Mouse (Mus musculus): ENCODE results near the gene Ttc34.

The Ttc34 gene

GRCm38 (mm10) chr4:154837170-154837569, at the start of gene Ttc34:
TSS of gene Ttc34 (plus strand) at chr4:154837459.
- peak; percentile 54 to 72 for DNase-seq (ENCODE audit: low spot score in 2 of 2)

DNA sequence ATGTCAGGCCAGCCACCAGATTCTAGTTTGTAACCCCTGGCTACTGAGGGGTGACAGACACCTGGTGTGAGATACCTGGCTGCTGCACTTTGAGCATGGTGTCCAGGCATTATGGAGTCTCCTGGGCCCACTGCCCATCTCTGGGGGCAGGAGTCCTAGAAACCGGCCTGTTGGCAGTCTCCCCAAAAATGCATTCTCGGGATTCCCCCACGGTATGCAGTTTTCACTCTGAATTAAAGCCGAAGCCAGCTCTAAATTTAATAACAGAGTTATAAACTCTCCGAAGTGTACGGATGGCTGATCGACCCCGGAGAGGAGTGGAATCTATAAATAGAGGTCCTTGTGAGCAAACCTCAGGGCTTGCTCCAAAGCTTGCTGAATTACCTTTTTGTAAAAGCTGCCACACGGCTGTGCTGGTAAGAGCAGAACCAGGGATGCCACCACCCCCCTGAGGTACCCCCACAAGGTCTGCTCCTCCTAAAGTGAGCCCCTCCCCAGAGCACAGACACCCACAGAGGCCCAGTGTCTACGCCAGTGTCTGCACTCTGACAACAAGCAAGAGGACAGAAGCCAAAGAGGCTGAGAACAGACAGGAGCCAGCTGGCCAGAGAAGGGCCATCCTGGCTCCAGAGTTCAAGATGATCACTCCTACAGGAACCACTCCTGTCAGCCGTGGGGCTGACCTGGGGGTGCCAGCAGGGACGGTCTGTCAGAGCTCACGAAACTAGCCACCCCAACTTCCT, 49.1 kb upstream of the Ttc34 start:
- DNase-seq (ENCODE audit: low spot score in 2 of 2), result no peak

GRCm38 (mm10) chr4:154791894-154792293, 45.4 kb upstream of the Ttc34 start:
- no peak for DNase-seq (ENCODE audit: low spot score in 2 of 2)

DNA sequence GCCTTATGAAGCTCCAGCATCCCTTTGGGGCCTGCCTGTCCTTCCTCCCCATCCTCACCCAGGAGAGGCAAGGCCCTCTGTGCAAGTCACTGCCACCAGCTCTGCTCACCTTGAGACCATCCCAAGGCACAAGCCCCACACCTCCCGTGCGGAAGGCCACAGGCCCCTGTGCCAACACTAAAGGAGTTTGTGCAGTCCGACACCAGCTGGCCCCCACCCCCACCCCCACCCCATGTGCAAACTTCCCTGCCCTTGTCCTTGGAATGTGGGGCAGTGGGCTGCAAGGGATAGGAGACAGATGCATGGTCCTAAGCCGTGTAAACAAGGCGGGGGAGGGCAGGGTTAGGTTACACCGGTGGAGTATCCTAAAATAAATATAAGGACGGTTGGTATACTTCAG, 43.8 kb upstream of the Ttc34 start:
- DNase-seq (ENCODE audit: low spot score in 2 of 2), result no peak

DNA sequence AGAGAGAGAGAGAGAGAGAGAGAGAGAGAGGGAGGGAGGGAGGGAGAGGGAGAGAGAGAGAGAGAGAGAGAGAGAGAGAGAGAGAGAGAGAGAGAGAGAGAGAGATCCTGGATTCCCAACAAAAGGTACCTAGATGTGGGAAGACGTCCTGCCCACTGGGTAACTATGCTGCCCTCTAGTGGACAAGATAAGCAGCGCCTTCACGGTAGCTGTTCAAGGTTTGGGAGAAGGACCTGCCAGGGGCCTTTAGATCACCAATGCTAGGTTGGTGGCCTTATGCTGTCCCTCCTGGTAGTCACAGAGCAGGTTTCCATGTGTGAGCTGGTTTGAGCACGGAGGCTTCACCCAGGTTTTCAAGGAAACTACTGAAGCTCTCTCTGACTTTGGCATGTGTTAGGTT, 39.4 kb upstream of the Ttc34 start:
- DNase-seq (ENCODE audit: low spot score in 2 of 2), result peak; percentile 10 to 61

GRCm38 (mm10) chr4:154800543-154800942, 36.7 kb upstream of the Ttc34 start:
- DNase-seq (ENCODE audit: low spot score in 2 of 2), result no peak

DNA sequence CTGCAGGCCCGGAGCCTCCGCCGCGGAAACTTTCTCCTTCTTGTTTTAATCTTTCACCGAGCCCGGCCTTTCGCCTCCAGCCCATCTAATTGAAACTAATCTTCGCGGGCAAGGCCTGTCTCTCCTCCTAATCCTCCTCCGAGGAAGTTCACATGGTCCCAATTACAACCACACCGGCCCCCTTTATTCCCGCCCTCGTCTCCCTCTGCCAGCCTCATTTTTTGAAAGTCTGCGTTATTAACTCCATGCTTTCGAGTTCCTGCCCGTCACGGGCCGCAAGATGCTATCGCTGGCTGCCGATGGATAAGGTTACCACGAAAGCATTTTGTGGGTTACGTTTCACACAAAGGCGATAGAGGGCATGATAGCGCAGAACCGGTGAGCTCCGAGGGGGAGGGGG, 35.0 kb upstream of the Ttc34 start:
- no peak for DNase-seq (ENCODE audit: low spot score in 2 of 2)

DNA sequence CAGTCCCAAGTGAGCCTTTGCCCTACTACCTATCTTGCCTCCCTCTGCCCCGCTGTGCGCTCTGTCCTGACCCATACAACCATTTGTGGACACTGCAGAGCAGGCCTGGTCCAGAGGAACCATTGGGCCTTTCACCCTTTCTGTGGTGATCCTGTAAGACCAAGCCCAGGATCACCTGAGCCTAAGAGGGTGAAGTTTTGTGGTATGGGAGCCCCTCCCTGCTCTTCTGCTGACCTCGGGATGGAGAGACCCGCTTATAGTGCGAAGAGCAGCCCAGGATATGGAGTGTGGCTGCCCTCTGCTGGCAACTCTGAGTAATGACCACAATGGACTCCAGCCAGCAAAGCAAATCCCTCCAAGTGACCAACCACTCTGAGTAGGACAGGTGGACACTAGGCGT, 11.6 kb upstream of the Ttc34 start:
- peak; percentile 15 to 50 for DNase-seq (ENCODE audit: low spot score in 2 of 2)

GRCm38 (mm10) chr4:154826224-154826623, 11.0 kb upstream of the Ttc34 start:
- DNase-seq (ENCODE audit: low spot score in 2 of 2), result no peak

- no peak for DNase-seq (ENCODE audit: low spot score in 2 of 2)
Observed at GRCm38 (mm10) chr4:154827181-154827580, 10.1 kb upstream of the Ttc34 start.

DNA sequence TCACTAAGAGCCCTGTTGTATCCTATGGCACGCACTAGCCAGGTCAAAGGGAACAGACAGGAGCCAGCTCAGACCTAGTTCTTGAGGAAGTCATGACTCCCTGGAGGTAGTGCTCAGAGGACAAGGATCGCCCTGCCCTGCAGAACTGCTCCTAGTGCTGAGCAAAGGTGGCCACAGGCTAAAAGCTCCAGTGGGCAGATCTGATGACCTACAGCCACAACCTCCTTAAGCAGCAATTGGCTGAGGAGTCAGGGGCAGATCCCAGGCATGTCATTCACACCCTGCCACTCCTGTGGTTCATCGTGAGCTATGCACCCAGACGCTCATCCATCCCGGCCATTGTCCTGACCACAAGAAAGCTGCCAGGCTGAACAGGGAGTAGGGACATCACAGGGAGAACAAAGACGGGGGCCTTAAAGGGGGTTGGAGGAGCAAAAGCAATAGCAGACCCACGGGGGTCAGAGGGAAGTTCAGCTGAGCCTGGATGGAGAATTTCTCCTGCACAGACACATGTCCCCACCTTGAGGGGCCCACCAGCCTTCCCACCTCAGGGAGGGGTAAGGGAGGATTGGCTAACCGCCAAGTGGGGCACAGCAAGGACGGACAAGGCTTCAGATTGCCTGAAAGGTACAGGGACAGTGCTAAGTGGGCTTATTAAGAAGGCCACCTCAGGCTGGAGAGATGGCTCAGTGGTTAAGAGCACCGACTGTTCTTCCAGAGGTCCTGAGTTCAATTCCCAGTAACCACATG, 9.2 kb upstream of the Ttc34 start:
- no peak for DNase-seq (ENCODE audit: low spot score in 2 of 2)

DNA sequence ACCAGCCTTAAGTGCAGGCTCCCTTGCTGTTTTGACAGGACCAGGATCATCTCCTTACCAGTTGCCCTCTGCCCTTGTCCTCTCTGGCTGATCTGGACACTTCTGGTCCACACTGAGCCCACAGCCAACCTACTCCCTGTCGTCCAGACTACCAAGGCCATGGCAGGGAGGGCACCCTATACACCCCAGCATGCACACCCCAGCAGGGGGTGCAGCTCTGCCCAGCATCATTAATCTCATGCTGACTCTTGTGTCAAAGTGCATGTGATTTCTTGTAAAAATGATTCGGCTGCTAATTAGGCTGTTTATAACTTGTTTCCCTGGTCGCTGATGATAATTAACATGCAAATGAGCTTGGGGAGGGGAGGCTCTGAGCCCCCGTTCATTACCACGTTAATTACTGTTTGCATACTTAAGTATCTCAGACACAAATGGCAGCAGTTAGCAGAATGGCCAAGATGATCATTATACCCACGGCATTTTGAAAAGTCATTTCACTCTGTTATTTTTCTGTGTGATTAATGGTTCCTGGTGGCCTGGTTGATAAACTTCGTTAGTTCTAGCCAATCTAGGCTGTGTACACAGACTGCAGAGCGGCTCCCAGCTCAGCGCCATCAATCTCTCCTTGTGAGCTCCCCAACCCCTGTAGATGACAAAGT, 5.2 kb upstream of the Ttc34 start:
- no peak for DNase-seq (ENCODE audit: low spot score in 2 of 2)

GRCm38 (mm10) chr4:154836183-154836915, 910 bp upstream of the Ttc34 start:
- DNase-seq (ENCODE audit: low spot score in 2 of 2), result no peak

DNA sequence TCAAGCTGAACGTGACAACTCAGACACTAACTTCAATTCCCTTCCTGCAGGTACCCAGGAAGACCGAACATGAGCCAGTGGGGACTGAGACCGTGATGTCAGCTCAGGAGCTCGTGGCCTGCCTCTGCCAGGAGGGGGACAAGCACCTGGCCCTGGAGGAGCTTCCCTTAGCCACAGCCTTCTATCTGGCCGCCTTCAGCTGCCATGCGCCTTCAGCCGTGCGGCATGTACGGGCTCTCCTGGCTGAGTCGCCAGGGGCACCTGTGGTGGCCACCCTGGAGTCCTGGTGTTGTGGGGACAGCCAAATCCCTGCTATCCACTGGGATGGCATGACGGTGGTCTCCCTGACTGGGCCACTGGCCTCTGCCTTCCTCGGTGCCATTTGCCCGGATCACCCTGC, 1.5 kb downstream of the Ttc34 start:
- DNase-seq (ENCODE audit: low spot score in 2 of 2), result no peak

DNA sequence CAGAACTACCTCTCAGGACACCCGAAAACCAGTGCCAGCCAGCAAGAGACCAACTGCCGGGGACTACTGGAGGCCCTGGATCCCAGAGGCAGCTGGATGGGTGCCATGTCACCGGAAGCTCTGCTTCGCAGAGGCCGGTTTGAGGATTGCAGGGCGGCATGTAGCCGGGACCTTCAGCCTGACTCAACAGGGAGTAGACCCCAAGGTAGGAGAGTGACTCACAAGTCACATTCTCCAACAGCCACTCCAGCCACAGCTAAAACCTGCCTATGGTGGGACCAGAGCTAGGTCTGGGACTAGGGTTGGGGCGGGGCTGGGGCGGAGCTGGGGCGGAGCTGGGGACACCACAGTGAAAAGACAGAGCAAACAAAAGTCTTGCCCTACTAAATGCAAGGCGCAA, 2.1 kb downstream of the Ttc34 start:
- DNase-seq (ENCODE audit: low spot score in 2 of 2), result no peak

DNA sequence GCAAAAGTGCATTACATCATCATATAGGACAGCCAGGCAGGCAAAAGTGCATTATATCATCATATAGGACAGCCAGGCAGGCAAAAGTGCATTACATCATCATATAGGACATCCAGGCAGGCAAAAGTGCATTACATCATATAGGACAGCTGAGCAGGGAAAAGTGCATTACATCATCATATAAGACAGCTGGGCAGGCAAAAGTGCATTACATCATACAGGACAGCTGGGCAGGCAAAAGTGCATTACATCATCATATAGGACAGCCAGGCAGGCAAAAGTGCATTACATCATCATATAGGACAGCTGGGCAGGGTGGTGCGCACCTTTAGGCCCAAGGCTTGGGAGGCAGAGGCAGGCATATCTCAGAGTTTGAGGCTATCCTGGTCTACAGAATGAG, 15.4 kb downstream of the Ttc34 start:
- no peak for DNase-seq (ENCODE audit: low spot score in 2 of 2)

GRCm38 (mm10) chr4:154853881-154854280, 16.6 kb downstream of the Ttc34 start:
- DNase-seq (ENCODE audit: low spot score in 2 of 2), result no peak

- no peak for DNase-seq (ENCODE audit: low spot score in 2 of 2)
Observed at GRCm38 (mm10) chr4:154854676-154855345, 17.6 kb downstream of the Ttc34 start.

- DNase-seq (ENCODE audit: low spot score in 2 of 2), result peak in 1 of 2 experiments; percentile 61
Observed at GRCm38 (mm10) chr4:154855721-154856479, 18.6 kb downstream of the Ttc34 start.

DNA sequence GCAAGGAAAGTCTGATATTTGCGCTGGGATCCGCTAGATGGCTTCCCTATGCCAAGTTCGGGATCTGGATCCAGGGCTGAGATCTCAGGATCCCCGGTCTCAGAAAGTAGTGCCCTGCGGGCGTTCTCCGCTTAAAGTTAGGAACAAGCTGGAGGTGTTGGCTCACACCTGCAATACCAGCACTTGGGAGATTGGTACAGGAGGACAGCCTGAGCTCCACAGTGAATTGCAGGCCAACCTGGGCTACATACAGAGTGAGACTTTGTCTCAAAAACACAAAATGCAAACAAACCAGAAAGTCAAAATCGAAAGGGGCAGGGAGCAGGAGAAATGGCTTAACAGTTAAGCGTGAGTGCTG, 19.2 kb downstream of the Ttc34 start:
- no peak for DNase-seq (ENCODE audit: low spot score in 2 of 2)

GRCm38 (mm10) chr4:154856882-154857281, 19.6 kb downstream of the Ttc34 start:
- no peak for DNase-seq (ENCODE audit: low spot score in 2 of 2)
